Mouse (Mus musculus) ovary, adult 18-20 months (tissue): ENCODE measurements around the gene Abca14.
"Not testable (repeated sequence)": the region's sequence is repeated elsewhere in the genome, so short reads cannot be mapped to it uniquely, and the experiment has no call there.

ENCODE experiments used
- DNase-seq: peaks from one replicate; pipeline ENCODE4 v3.0.0; 2022; ENCODE audit warnings: low spot score, mixed read lengths

The Abca14 gene

DNA sequence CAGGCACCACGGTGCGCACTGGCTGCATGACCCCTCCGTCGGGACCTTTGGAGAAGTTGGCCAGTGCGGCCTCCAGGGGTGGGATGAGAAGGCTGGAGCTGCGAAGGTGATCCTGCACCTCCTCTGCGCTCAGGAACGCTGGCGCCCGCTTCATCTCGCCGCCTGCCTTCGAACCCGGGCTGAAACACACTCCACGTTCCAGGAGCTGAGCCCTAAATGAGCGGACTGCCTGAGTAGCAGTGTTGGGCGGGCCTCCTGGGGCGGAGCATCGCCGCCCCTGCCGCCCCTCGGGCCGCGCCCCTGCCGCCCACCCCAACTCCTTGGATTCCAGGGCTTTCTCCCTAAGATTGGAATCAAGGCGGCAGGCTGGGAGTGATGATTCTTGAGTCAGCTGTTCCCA lies 2.0 kb upstream of the Abca14 start, which contains the start of gene Crym:
Gene Crym, minus strand, starts transcription at position 341 of the 400 bp plus-strand sequence.
- DNase-seq, result no peak

DNA sequence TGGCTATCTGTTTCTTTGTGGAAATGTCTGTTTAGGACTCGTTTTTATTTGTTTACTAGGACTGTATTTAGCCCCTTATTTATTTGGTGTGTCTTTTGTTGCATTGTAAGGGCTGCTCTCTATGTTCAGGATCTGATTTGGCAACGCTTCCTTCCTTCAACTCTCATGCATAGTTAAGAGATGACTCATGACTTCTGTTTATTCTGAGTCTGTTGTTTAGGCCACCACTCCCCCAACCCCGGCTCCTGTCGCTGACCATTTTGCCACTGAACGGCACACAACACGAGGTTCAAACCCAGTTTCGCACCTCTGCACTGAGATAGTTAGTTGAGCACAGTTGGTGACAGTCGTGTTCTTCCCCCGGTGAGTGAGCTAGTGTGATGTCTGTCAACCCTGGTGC lies 2.2 kb downstream of the Abca14 start:
- DNase-seq, result no peak

DNA sequence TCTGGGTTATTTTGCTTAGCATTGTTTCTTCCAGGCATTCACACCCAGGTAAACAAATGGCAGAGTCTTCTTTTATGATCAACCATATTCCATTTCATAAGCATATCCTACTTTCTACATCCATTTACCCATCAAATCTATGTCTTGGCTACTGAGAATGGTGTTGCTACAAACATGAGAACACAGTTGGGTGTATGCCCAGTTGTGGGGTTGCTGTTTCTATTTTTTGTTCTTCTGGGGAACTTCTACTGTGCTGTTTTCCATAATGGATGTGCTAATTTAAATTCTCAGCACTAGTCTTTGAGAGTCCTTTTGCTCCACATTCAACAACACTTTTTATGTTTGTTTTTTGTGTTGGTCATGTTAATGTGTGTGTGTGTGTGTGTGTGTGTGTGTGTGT lies 24.8 kb downstream of the Abca14 start:
- no peak for DNase-seq

DNA sequence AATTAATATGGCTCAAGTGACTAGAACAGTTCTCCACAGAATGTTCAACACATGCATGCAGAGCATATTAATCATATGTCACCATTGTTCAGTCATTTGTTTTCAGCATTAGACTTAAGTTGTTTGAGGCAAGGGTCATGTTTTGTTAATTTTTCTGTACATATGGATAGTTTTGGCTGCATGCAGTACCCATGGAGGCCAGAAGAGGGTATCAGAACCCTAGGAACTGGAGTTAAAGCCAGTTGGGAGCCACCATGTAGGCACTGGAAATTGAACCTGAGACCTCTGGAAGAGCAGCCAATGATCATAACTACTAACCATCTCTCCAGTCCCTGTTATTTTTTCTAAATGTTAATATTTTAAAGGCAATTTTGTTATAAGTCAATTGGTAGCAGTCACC lies 37.3 kb downstream of the Abca14 start:
- DNase-seq, result no peak

DNA sequence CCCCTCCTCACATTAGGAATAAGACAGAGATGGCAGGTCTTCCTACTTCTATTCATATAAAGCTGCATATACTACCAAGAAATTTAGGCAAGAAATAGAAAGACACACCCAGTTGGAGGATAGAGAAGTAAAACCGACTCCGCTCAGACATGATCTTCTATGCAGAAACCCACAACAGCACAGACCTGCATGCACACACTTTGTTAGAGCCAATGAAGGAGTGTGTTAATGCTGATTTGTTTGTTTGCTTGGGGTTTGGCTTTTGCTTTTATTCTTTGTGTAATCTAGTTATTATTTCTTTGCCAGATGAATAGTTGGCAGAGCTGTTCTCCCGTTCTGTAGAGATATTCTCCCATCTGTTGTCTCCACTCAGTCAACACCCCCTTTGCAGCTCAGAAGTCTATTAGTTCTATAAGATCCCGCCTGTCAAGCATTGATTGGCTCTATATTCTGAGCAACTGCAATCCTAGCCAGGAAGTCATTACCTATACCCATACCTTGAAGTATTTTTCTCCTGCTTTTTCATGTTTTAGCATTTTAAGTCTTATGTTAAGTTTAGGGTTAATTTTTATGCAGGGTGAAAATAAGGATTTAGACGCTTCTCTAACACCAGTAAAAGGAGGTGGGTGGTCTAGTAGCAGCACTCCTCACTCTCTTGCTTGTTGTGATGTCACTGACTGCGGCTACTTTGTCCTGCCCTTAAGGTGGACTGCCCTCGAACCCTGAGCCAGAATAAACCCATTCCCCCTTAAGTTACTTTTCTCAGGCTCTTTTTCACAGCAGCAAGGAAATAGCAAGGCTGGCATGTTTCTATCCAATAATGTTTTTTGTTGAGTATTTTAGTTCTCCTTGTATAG lies 67.6 kb downstream of the Abca14 start:
- no peak for DNase-seq

DNA sequence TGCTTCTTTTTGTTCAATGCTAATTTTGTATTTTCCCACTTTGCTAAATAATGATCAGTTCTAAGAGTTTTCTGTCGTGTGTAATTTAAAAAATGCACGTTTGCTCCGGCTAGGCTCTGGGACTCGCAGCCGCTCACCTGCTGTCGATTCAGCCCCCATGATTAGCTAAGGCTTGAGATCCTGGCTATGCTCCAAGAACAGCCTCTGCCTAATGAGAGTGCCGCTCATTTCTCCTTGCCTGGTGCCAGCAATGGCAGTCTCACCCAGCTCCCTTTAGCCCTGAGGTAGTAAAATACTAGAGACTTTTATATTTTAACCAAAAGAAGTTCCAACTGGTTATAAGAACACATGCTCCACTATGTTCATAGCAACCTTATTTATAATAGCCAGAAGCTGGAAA lies 68.3 kb downstream of the Abca14 start:
- DNase-seq, result no peak

DNA sequence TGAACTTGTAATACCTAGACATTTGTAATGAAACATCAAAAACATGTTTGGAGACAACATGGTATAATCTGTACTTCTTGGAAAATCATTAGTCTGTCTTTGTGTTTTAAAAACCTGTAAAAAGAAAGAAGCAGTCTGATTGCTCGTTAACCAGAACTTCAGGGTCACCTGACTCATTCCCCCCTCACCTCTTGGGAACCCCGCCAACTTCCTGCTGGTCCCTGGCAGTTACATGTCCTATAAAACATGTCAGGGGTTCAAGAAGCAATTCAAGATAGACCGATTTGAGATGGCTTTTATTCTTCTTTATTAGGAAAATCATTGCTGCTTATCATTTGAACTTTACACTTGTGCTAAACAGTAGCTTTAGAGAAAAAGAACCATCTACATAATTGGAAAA lies 81.5 kb downstream of the Abca14 start:
- DNase-seq, result no peak

DNA sequence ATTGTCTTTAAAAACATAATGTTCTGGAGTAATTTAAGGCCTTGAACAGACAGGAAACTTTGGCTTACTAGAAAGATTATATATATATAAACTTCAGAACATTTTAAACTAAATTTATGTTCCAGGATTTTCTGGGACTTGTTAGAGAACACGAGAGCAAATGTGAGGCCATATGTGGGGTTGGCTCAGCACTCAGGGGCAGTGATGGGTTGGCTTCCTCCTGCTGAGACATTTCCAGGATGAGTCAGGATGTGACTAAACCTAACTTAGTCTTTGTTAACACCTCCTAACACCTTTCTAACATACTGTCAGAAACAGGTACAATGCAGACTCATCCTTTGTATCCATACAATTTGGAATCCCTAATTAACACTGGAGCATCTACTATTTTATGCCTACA lies 112.3 kb downstream of the Abca14 start:
- DNase-seq, result no peak

DNA sequence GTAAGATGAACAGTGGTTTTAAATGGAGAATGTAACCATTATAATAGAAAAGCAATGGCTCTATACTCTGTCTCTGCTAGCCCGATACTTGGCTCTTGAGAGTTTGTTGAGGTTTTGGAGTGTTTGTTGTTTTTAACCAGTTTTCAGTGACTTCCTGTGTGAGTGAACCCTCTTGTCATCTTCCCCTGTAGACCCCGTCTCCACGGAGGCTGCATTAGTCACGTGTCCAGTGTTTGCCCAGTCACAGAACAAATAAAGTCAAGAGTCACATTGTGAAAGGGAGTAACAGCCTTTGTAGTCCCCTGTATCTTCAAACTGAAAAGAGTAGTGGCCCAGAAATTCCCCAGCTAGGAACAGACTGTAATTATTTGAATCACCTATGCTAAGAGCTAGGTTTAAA lies 119.2 kb downstream of the Abca14 start:
- DNase-seq, result no peak

DNA sequence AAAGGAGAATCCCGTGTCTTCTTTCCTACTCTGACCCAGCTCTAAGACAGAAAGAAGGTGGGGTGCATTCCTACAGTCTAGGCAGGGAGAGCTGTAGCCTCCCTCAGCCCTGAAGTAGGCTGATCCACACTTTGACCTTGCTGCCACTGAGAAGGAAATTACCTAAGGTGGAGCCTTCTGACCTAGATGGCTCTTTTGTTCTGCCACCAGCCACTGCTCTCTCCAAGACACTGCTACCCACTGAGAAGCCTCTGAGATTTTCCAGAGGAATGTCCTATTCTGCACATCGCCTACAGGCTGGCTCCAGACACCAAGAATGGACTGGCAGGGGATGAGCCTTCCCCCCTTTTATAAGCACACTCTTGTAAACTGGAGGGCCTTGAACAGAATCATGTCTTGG lies 122.2 kb downstream of the Abca14 start:
- DNase-seq, result not testable (repeated sequence)

DNA sequence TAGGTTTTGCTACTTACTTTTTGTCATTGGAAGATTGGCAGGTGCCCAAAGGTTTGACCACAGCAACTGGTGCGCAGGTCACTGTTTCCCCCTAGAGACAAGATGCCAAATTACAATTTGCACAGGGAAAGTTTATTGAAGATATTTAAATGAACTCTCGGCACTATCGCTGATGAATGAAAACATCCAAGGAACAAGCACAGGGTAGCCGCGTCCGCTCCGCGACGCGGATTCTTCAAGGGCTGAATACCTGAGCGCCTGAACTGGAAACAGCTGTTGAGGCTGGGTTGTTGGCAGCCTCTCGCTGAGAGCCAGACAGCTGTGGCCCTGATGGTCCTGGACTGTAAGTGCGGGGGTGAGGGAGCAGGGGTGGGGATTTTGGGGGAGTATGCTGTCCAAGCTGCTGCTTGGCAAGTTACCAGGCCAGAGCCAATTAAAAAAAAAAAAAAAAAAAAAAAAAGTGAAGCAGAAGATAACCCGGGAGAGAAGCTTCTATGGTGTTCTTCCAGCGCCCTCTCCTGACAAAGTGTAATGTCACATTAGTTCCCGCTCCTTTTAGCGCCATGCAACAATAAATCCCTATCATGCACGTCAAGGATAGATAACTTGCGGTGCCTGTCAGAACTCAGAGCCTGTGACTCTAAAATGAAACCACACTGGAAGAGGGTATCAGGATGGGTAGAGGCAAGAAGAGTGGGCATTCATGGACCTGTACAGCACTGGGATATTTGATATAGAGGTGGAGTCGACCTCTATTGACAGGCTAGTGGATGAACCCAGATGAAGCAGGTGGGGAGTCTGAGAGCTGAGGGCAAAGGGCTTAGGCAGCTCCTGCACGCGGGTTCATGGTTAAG lies 123.7 kb downstream of the Abca14 start:
- no peak for DNase-seq

DNA sequence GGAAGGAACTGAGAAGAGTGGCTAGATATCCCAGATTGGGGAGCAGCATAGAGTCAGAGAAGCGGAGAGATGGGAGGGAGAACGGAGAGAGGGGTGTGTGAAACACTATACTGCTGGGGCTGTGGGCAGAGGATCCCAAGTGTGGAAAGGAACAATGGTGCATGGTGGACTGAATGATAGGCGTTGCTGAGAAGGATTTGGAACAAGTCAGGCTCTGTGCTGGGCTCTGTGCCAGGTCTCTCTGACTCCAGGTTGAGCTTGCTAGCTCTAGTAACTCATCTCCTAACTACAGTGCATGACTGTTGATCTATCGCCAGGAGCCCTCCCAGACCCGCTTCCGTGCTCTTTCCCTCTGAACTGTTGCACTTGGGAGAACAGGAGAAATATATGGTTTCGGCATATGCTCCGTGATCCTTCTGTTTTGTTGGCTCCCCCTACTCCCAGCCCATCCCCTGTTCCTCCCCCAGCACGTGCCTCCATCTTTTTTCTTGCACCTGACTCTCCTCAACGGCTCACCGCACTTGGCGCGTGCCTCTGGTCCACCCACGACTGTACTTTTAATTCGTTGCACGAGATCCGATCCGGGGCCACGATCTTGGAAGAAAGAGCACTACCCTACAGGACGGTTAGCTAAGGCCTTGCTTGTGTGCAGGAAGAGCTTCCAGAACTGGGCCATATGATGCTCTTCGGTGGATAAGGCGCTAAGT lies 124.5 kb downstream of the Abca14 start, which contains the start of gene Abca15:
Gene Abca15, plus strand, starts transcription at position 584 of the 707 bp plus-strand sequence.
- no peak for DNase-seq

DNA sequence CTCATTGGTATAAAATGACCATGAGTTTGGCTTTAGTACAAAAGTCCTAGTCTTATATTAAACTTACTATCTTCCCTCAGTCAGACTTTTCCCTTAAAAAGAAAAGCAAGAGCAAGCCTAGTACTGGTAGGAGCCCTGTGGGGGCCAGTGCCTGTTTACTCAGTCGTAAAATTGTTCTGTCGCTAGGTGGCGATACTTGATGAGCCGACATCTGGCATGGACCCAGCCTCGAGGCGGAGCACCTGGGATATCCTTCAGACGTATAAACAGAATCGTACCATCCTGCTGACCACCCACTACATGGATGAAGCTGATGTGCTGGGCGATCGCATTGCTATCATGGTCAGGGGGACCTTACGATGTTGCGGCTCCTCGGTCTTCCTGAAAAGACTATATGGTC lies 157.4 kb downstream of the Abca14 start:
- no peak for DNase-seq
